In the genomic region with DNA sequence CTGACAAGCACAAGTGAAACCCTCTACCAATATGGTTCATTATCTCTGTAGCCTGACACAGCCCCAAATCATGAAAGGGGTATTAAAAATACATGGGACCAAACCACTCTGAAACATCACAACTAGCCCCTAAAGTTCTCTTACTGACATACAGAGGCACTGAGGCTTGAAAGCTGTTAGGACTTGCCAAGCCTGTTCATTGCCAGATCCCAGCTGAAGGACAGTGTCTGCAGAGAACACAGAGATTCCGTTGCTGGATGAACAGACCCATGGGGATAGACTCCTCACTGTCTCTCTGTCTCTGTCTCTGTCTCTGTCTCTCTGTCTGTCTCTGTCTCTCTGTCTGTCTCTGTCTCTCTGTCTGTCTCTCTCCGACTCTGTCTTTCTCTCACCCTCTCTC, we compare ENCODE assay signal across 24 mouse cellular contexts.
DNase-seq lines count a peak whose midpoint lies in the region; ATAC-seq lines count a peak whose summit lies in the region.
"Had no signal": no experiment of that assay in that cellular context is flagged by ENCODE, and none has a peak within 500 bp of the region (broad histone marks: within the 10 kb centered on the region; RNA-seq: fewer than 3 reads in every experiment).

No protein-coding gene starts in this region.

- no peaks in the 10 kb centered on the region for H3K4me1 ChIP-seq in forebrain, embryonic 15.5 days
- H3K4me1 ChIP-seq in forebrain, embryonic 11.5 days (replicated peaks; ENCODE audit: control insufficient read depth, insufficient read depth, low read length) = no peaks in the 10 kb centered on the region
- H3K4me1 ChIP-seq: embryonic facial prominence, embryonic 10.5 days; embryonic facial prominence, embryonic 13.5 days; hindbrain, embryonic 12.5 days had no signal

- H3K9ac ChIP-seq in forebrain, embryonic 15.5 days (replicated peaks) = no peak overlapping the region
- no peak overlapping the region for H3K9ac ChIP-seq in forebrain, embryonic 11.5 days (ENCODE audit: low read length)
- H3K9ac ChIP-seq: embryonic facial prominence, embryonic 13.5 days; hindbrain, embryonic 12.5 days had no signal

- H3K27ac ChIP-seq in forebrain, embryonic 15.5 days (replicated peaks) = no peak overlapping the region
- H3K27ac ChIP-seq in forebrain, embryonic 11.5 days (ENCODE audit: low read depth, low read length) = no peak overlapping the region
- H3K27ac ChIP-seq: embryonic facial prominence, embryonic 10.5 days; embryonic facial prominence, embryonic 13.5 days; gastrocnemius, adult 2 months; hindbrain, embryonic 12.5 days had no signal

- no peaks in the 10 kb centered on the region for H3K9me3 ChIP-seq in forebrain, embryonic 15.5 days
- no peaks in the 10 kb centered on the region for H3K9me3 ChIP-seq in forebrain, embryonic 11.5 days (ENCODE audit: control insufficient read depth, low read length)
- H3K9me3 ChIP-seq: embryonic facial prominence, embryonic 10.5 days; embryonic facial prominence, embryonic 13.5 days; hindbrain, embryonic 12.5 days had no signal

- no peak overlapping the region for H3K4me3 ChIP-seq in forebrain, embryonic 15.5 days
- H3K4me3 ChIP-seq in forebrain, embryonic 11.5 days (ENCODE audit: low read depth, low read length) = no peak overlapping the region
- H3K4me3 ChIP-seq: embryonic facial prominence, embryonic 10.5 days; embryonic facial prominence, embryonic 13.5 days; erythroblast, embryonic 14.5 days; gastrocnemius, adult 2 months; hindbrain, embryonic 12.5 days had no signal

- WGBS in forebrain, embryonic 15.5 days = 61% methylated on average over 2 of the region's 2 CpGs
- WGBS in forebrain, embryonic 11.5 days = 70% methylated on average over 2 of the region's 2 CpGs

- intact Hi-C loops in left cerebral cortex, postnatal 4 days (cut with DNase I) = no loop called here

- no peak overlapping the region for H3K4me2 ChIP-seq in forebrain, embryonic 15.5 days (replicated peaks)
- H3K4me2 ChIP-seq in forebrain, embryonic 11.5 days (ENCODE audit: low read depth, low read length, severe bottlenecking) = no peak overlapping the region
- H3K4me2 ChIP-seq: embryonic facial prominence, embryonic 13.5 days; heart, embryonic 11.5 days; hindbrain, embryonic 12.5 days had no signal

- H3K27me3 ChIP-seq in forebrain, embryonic 15.5 days = no peaks in the 10 kb centered on the region
- no peaks in the 10 kb centered on the region for H3K27me3 ChIP-seq in forebrain, embryonic 11.5 days (ENCODE audit: control insufficient read depth, insufficient read depth, low read length)
- H3K27me3 ChIP-seq: embryonic facial prominence, embryonic 13.5 days; hindbrain, embryonic 12.5 days had no signal

- H3K36me3 ChIP-seq in forebrain, embryonic 15.5 days = no peaks in the 10 kb centered on the region
- H3K36me3 ChIP-seq in forebrain, embryonic 11.5 days (ENCODE audit: control insufficient read depth, insufficient read depth, low read length) = no peaks in the 10 kb centered on the region
- H3K36me3 ChIP-seq: embryonic facial prominence, embryonic 10.5 days; embryonic facial prominence, embryonic 13.5 days; hindbrain, embryonic 12.5 days had no signal

- peak; percentile 55; the same call in 1 of the 2 replicates for ATAC-seq in forebrain, embryonic 15.5 days (replicated peaks)
- no peak for ATAC-seq in forebrain, embryonic 11.5 days (replicated peaks; ENCODE audit: low FRiP score)
- ATAC-seq: activated CD4-positive, CD25-positive, alpha-beta regulatory T cell, adult 4 months; inflammation-experienced regulatory T-cells, adult 6 months; intestine, embryonic 16.5 days had no signal

- DNase-seq in cerebellum, postnatal 10 days = peak; percentile 5 to 13
- no peak for DNase-seq in cerebellum, postnatal 14 days
- DNase-seq in forebrain, embryonic 11.5 days (ENCODE audit: low spot score) = no peak
- DNase-seq in left cerebral cortex, postnatal 4 days = peak; percentile 3
- no peak for DNase-seq in left cerebral cortex, adult 11 months (ENCODE audit: low spot score)
- DNase-seq: adrenal gland, adult 8-10 months; adrenal gland, postnatal 25 days; cerebellum, adult 18-20 months; cerebellum, adult 9-10 months; cerebellum, postnatal 36 days; embryo, embryonic 11 days; gastrocnemius, adult 2 months; gastrocnemius, postnatal 14 days; heart, adult 11 months; kidney, adult 18-20 months had no signal

Comparison
In these comparisons a context has a peak if more than half of its experiments do, and no peak if none do; other contexts are left out.
1. DNase-seq: peak in cerebellum, postnatal 10 days (2 of 2) and left cerebral cortex, postnatal 4 days (single experiment); none in cerebellum, postnatal 14 days (0 of 2), forebrain, embryonic 11.5 days (single experiment) and left cerebral cortex, adult 11 months (single experiment).